Mouse (Mus musculus) limb, embryonic 13.5 days (tissue): ENCODE data around the gene Gtf3c6. TPM values are rescaled to one million over a fixed set of nuclear protein-coding genes. Genes with fewer than 3 reads are reported as not detected.
A peak's percentile ranks its signal among the peaks of the same experiment; 100 is the strongest.

Experiments
- ATAC-seq: fragments of 200-750 bp; cut with Nextera tagmentation; 2 replicates; pipeline ENCODE4 v1.8.0; 2017; ENCODE audit warnings: low read depth, moderate number of reproducible peaks, moderate TSS enrichment; ENCODE audit not compliant: low FRiP score
- H3K27ac ChIP-seq: fragments of 300-500 bp; sonication (generic); 2 replicates; pipeline ENCODE4 v1.5.1; 2015; ENCODE audit warnings: inconsistent platforms, mild to moderate bottlenecking, moderate library complexity
- H3K27me3 ChIP-seq: fragments of 300-500 bp; sonication (generic); 2 replicates; pipeline ENCODE4 v1.6.1; 2015; ENCODE audit warnings: mild to moderate bottlenecking, inconsistent platforms
- H3K36me3 ChIP-seq: fragments of 300-500 bp; sonication (generic); 2 replicates; pipeline ENCODE4 v1.6.1; 2015; ENCODE audit warnings: inconsistent platforms, mild to moderate bottlenecking, moderate library complexity
- H3K4me1 ChIP-seq: fragments of 300-500 bp; sonication (generic); 2 replicates; pipeline ENCODE4 v1.6.1; 2015; ENCODE audit warnings: inconsistent platforms
- H3K4me2 ChIP-seq: fragments of 300-500 bp; sonication (generic); replicated peaks from 2 replicates; pipeline ENCODE4 v1.6.1; 2015; ENCODE audit warnings: inconsistent platforms, mild to moderate bottlenecking, moderate library complexity
- H3K4me3 ChIP-seq: fragments of 300-500 bp; sonication (generic); 2 replicates; pipeline ENCODE4 v1.5.1; 2015; ENCODE audit warnings: moderate library complexity, mild to moderate bottlenecking, inconsistent platforms
- H3K9ac ChIP-seq: fragments of 300-500 bp; sonication (generic); 2 replicates; pipeline ENCODE4 v1.6.1; 2015; ENCODE audit warnings: mild to moderate bottlenecking, inconsistent platforms
- H3K9me3 ChIP-seq: fragments of 300-500 bp; sonication (generic); 2 replicates; pipeline ENCODE4 v1.6.1; 2016; ENCODE audit warnings: inconsistent platforms
- WGBS: fragments of 180-500 bp; shearing (Covaris S2); methylation state at CpG from one replicate; pipeline ENCODE4 v1.1.7; 2015; 5-methylcytosine and 5-hydroxymethylcytosine counted together
- polyA plus RNA-seq: library from polyadenylated mRNA; unstranded; fragments of >200 nt; fragmentation: Nextera tagmentation; extraction: Ambion mirVana; gene quantifications from 2 replicates; pipeline ENCODE4 v1.2.1, GENCODE M21; 2015

Gene Gtf3c6
- polyA plus RNA-seq, 1 experiment from 2014 or later, result 114 TPM

GRCm38 (mm10) chr10:40256716-40257115 lies 1.2 kb downstream of the Gtf3c6 start:
- Histone ChIP-seq H3K9me3 (no peaks in the 10 kb centered on the region), H3K27ac (peak overlapping the region; percentile 94), H3K27me3 (no peaks in the 10 kb centered on the region), H3K4me3 (peak overlapping the region; percentile 70), H3K4me1 (peaks cover 11% of the 10 kb centered on the region), H3K4me2 (peak overlapping the region; percentile 81), H3K9ac (peak overlapping the region; percentile 88), H3K36me3 (peaks cover 36% of the 10 kb centered on the region)
- under 1% methylated on average over 5 of the region's 5 CpGs for WGBS
- ATAC-seq, result peak; percentile 68; the same call in 1 of the 2 replicates

- H3K9ac ChIP-seq, result no peak overlapping the region
- H3K4me3 ChIP-seq, result no peak overlapping the region
- no peaks in the 10 kb centered on the region for H3K27me3 ChIP-seq
- no peak for ATAC-seq
- no peaks in the 10 kb centered on the region for H3K9me3 ChIP-seq
- no peak overlapping the region for H3K27ac ChIP-seq
- H3K36me3 ChIP-seq, result peaks cover 79% of the 10 kb centered on the region
- no peak overlapping the region for H3K4me2 ChIP-seq
- 0 out of 2 replicates have a peak, but pooled peaks cover 3% of the 10 kb centered on the region for H3K4me1 ChIP-seq
- 94% methylated on average over 6 of the region's 6 CpGs for WGBS
Observed at GRCm38 (mm10) chr10:40250969-40251368, 6.9 kb downstream of the Gtf3c6 start.

GRCm38 (mm10) chr10:40249625-40250024 lies 8.3 kb downstream of the Gtf3c6 start:
- Histone ChIP-seq H3K36me3 (peaks cover 69% of the 10 kb centered on the region), H3K4me1 (0 out of 2 replicates have a peak, but pooled peaks cover 7% of the 10 kb centered on the region), H3K9me3 (no peaks in the 10 kb centered on the region), H3K27me3 (no peaks in the 10 kb centered on the region), H3K9ac (no peak overlapping the region), H3K27ac (no peak overlapping the region), H3K4me2 (no peak overlapping the region), H3K4me3 (no peak overlapping the region)
- ATAC-seq, result no peak
- 89% methylated on average over 9 of the region's 9 CpGs for WGBS

- Histone ChIP-seq H3K4me3 (peak overlapping the region; percentile 78), H3K9me3 (no peaks in the 10 kb centered on the region), H3K4me1 (0 out of 2 replicates have a peak, but pooled peaks cover 7% of the 10 kb centered on the region), H3K4me2 (peak overlapping the region; percentile 77), H3K36me3 (peaks cover 67% of the 10 kb centered on the region), H3K9ac (0 out of 2 replicates have a peak overlapping the region, but pooled peaks have one; percentile 5), H3K27me3 (no peaks in the 10 kb centered on the region), H3K27ac (0 out of 2 replicates have a peak overlapping the region, but pooled peaks have one; percentile 29)
- 30% methylated on average over 11 of the region's 11 CpGs for WGBS
- no peak for ATAC-seq
Observed at GRCm38 (mm10) chr10:40247166-40247716, 10.7 kb downstream of the Gtf3c6 start.

- Histone ChIP-seq H3K27ac (peak within 1 kb of the TSS; percentile 29; the same call in 1 of the 2 replicates), H3K27me3 (no peaks in the 10 kb centered on the region), H3K4me2 (peak within 1 kb of the TSS; percentile 77), H3K4me3 (peak within 1 kb of the TSS; percentile 78), H3K9me3 (no peaks in the 10 kb centered on the region), H3K36me3 (peaks cover 66% of the 10 kb centered on the region), H3K4me1 (0 out of 2 replicates have a peak, but pooled peaks cover 7% of the 10 kb centered on the region), H3K9ac (peak within 1 kb of the TSS; percentile 76)
- WGBS, result under 1% methylated on average over 54 of the region's 54 CpGs
- ATAC-seq, result peak; percentile 91
Observed at GRCm38 (mm10) chr10:40246374-40247165, 11.3 kb downstream of the Gtf3c6 start, which contains the start of gene Rpf2. Gene Rpf2 (minus strand): TSS chr10:40247036.

GRCm38 (mm10) chr10:40237826-40238225 lies 20.1 kb downstream of the Gtf3c6 start:
- Histone ChIP-seq H3K4me3 (no peak overlapping the region), H3K36me3 (peaks cover 82% of the 10 kb centered on the region), H3K27ac (no peak overlapping the region), H3K4me2 (no peak overlapping the region), H3K4me1 (no peaks in the 10 kb centered on the region), H3K9me3 (no peaks in the 10 kb centered on the region), H3K27me3 (no peaks in the 10 kb centered on the region), H3K9ac (no peak overlapping the region)
- ATAC-seq, result no peak
- WGBS, result 89% methylated on average over 5 of the region's 5 CpGs

GRCm38 (mm10) chr10:40233241-40233640 lies 24.7 kb downstream of the Gtf3c6 start:
- no peak overlapping the region for H3K4me2 ChIP-seq
- no peaks in the 10 kb centered on the region for H3K4me1 ChIP-seq
- no peak overlapping the region for H3K4me3 ChIP-seq
- no peak overlapping the region for H3K9ac ChIP-seq
- 89% methylated on average over 3 of the region's 3 CpGs for WGBS
- H3K27ac ChIP-seq, result no peak overlapping the region
- H3K36me3 ChIP-seq, result peaks cover 73% of the 10 kb centered on the region
- H3K9me3 ChIP-seq, result no peaks in the 10 kb centered on the region
- H3K27me3 ChIP-seq, result no peaks in the 10 kb centered on the region
- no peak for ATAC-seq

GRCm38 (mm10) chr10:40232442-40232841 lies 25.5 kb downstream of the Gtf3c6 start:
- H3K4me1 ChIP-seq, result peaks cover 5% of the 10 kb centered on the region
- no peak overlapping the region for H3K27ac ChIP-seq
- H3K9me3 ChIP-seq, result no peaks in the 10 kb centered on the region
- no peak overlapping the region for H3K4me2 ChIP-seq
- WGBS, result 83% methylated on average over 7 of the region's 7 CpGs
- no peak overlapping the region for H3K9ac ChIP-seq
- no peaks in the 10 kb centered on the region for H3K27me3 ChIP-seq
- ATAC-seq, result no peak
- H3K36me3 ChIP-seq, result peaks cover 70% of the 10 kb centered on the region
- no peak overlapping the region for H3K4me3 ChIP-seq

GRCm38 (mm10) chr10:40229725-40230124 lies 28.2 kb downstream of the Gtf3c6 start:
- Histone ChIP-seq H3K4me3 (no peak overlapping the region), H3K9ac (no peak overlapping the region), H3K27me3 (no peaks in the 10 kb centered on the region), H3K4me2 (no peak overlapping the region), H3K27ac (no peak overlapping the region), H3K4me1 (peaks cover 8% of the 10 kb centered on the region), H3K36me3 (peaks cover 74% of the 10 kb centered on the region), H3K9me3 (no peaks in the 10 kb centered on the region)
- 97% methylated on average over 1 of the region's 1 CpGs for WGBS
- no peak for ATAC-seq

- WGBS, result 42% methylated on average over 4 of the region's 4 CpGs
- H3K4me2 ChIP-seq, result no peak overlapping the region
- no peaks in the 10 kb centered on the region for H3K27me3 ChIP-seq
- no peaks in the 10 kb centered on the region for H3K9me3 ChIP-seq
- H3K36me3 ChIP-seq, result peaks cover 77% of the 10 kb centered on the region
- H3K27ac ChIP-seq, result peak overlapping the region; percentile 75
- H3K9ac ChIP-seq, result no peak overlapping the region
- H3K4me1 ChIP-seq, result peaks cover 8% of the 10 kb centered on the region
- H3K4me3 ChIP-seq, result no peak overlapping the region
- ATAC-seq, result peak; percentile 87
Observed at GRCm38 (mm10) chr10:40227660-40228303, 30.1 kb downstream of the Gtf3c6 start.

GRCm38 (mm10) chr10:40218874-40219273 lies 39.0 kb downstream of the Gtf3c6 start:
- Histone ChIP-seq H3K27me3 (no peaks in the 10 kb centered on the region), H3K36me3 (peaks cover 27% of the 10 kb centered on the region), H3K9me3 (no peaks in the 10 kb centered on the region), H3K4me1 (no peaks in the 10 kb centered on the region), H3K27ac (peak overlapping the region; percentile 0), H3K9ac (no peak overlapping the region), H3K4me2 (no peak overlapping the region), H3K4me3 (no peak overlapping the region)
- ATAC-seq, result no peak
- WGBS, result 70% methylated on average over 3 of the region's 3 CpGs
